Mouse (Mus musculus) liver, embryonic 14.5 days (tissue): ENCODE results near the gene Tnnt3. TPM values are rescaled to one million over a fixed set of nuclear protein-coding genes. Genes with fewer than 3 reads are reported as not detected.

ENCODE experiments used
- ATAC-seq: fragments of 200-750 bp; cut with Nextera tagmentation; 2 replicates; pipeline ENCODE4 v1.8.0; 2017; ENCODE audit warnings: moderate number of reproducible peaks, mild to moderate bottlenecking, moderate library complexity; ENCODE audit not compliant: insufficient read depth
- DNase-seq, 3 experiments: peaks; one replicate each; pipeline ENCODE4 v3.0.0-alpha.2; 2012 to 2013; ENCODE audit warnings: low read depth in 3 of 3, low spot score in 3 of 3
- H3K27ac ChIP-seq: fragments of 300-500 bp; sonication (generic); 2 replicates; pipeline ENCODE4 v1.5.1; 2014; ENCODE audit warnings: moderate library complexity, mild to moderate bottlenecking, control low read depth, inconsistent platforms
- H3K27me3 ChIP-seq: fragments of 300-500 bp; sonication (generic); 2 replicates; pipeline ENCODE4 v1.6.1; 2014; ENCODE audit warnings: mild to moderate bottlenecking, low read length, moderate library complexity; ENCODE audit not compliant: control insufficient read depth, insufficient read depth
- H3K36me3 ChIP-seq: fragments of 300-500 bp; sonication (generic); replicated peaks from 2 replicates; pipeline ENCODE4 v1.6.1; 2014; ENCODE audit warnings: low read depth; ENCODE audit not compliant: control insufficient read depth, insufficient read depth
- H3K4me1 ChIP-seq, 2 experiments: fragments of 200-500 bp in 1 of 2; fragments of 300-500 bp in 1 of 2; sonication (generic) in 1 of 2; replicated peaks; 2 replicates each; pipeline ENCODE4 v1.6.1; 2012 to 2014; ENCODE audit warnings: antibody characterized with exemption in 1 of 2, inconsistent platforms in 1 of 2, low read length in 1 of 2; ENCODE audit not compliant: control insufficient read depth in 2 of 2, insufficient read depth in 2 of 2
- H3K4me2 ChIP-seq: fragments of 300-500 bp; sonication (generic); 2 replicates; pipeline ENCODE4 v1.6.1; 2014; ENCODE audit warnings: low read depth, mild to moderate bottlenecking, control low read depth, moderate library complexity
- H3K4me3 ChIP-seq, 2 experiments: fragments of 200-500 bp in 1 of 2; fragments of 300-500 bp in 1 of 2; sonication (generic) in 1 of 2; 2 replicates each; pipeline ENCODE4 v1.5.1; 2012 to 2014; ENCODE audit warnings: low read depth in 2 of 2, low read length in 2 of 2, mild to moderate bottlenecking in 2 of 2, control low read depth in 1 of 2, inconsistent platforms in 1 of 2, moderate library complexity in 1 of 2; ENCODE audit not compliant: insufficient read depth in 1 of 2
- H3K9ac ChIP-seq: fragments of 300-500 bp; sonication (generic); replicated peaks from 2 replicates; pipeline ENCODE4 v1.6.1; 2014; ENCODE audit warnings: mild to moderate bottlenecking, control low read depth, moderate library complexity
- H3K9me3 ChIP-seq: fragments of 300-500 bp; sonication (generic); 2 replicates; pipeline ENCODE4 v1.6.1; 2016; ENCODE audit warnings: low read length, mixed read lengths; ENCODE audit not compliant: control insufficient read depth
- CTCF ChIP-seq: IDR thresholded peaks from 2 replicates; pipeline ENCODE4 v1.5.1; 2016; ENCODE audit warnings: antibody characterized with exemption, low read depth, control low read depth
- EP300 ChIP-seq: IDR thresholded peaks from 2 replicates; pipeline ENCODE4 v1.6.1; 2016; ENCODE audit warnings: antibody characterized with exemption, low read depth
- WGBS: fragments of 180-500 bp; shearing (Covaris S2); extraction: QIAGEN DNeasy Blood & Tissue Kit; methylation state at CpG from one replicate; pipeline ENCODE4 v1.1.7; 2014; ENCODE audit not compliant: insufficient replicate concordance; 5-methylcytosine and 5-hydroxymethylcytosine counted together
- polyA plus RNA-seq, 2 experiments: library from polyadenylated mRNA; depleted of rRNA in 1 of 2; stranded (reverse) in 1 of 2; unstranded in 1 of 2; fragments of >200 nt; fragmentation: Nextera tagmentation in 1 of 2; extraction: Ambion mirVana in 1 of 2; gene quantifications; 2 replicates each; pipeline versions ENCODE4 v1.2.1 to v1.2.3; 2012 to 2014

The Tnnt3 gene
- polyA plus RNA-seq, 2 experiments: 0.15 to 0.17 TPM

DNA sequence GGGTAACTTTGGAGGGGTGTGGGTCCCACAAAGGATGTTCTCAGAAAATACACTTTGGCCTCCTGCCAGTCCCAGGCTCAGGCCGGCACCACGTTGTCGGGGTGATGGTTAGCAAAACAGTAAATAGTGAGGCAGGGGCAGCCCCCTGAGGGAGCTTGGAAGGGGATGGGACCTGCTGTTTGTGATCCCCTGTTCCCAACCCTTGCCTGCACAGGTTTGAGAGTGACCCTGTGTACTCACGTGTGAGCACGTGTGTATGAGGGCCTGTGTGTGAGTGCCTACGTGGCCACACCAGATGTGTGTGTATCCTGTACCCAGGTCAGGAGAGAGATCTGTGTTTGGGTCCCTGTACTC lies 16.4 kb upstream of the Tnnt3 start:
- no peak overlapping the region for H3K4me3 ChIP-seq
- H3K27ac ChIP-seq: no peak overlapping the region
- no peak overlapping the region for H3K4me2 ChIP-seq
- WGBS: 52% methylated on average over 6 of the region's 6 CpGs
- H3K4me1 ChIP-seq: peaks cover 0 to 6% of the 10 kb centered on the region in 2 experiments; a peak in 1 of 4 replicates
- H3K36me3 ChIP-seq: no peaks in the 10 kb centered on the region
- no peaks in the 10 kb centered on the region for H3K27me3 ChIP-seq
- no peak overlapping the region for H3K9ac ChIP-seq
- no peak for TF ChIP-seq EP300
- TF ChIP-seq CTCF: no peak
- ATAC-seq (no peak), DNase-seq (no peak)
- H3K9me3 ChIP-seq: no peaks in the 10 kb centered on the region

DNA sequence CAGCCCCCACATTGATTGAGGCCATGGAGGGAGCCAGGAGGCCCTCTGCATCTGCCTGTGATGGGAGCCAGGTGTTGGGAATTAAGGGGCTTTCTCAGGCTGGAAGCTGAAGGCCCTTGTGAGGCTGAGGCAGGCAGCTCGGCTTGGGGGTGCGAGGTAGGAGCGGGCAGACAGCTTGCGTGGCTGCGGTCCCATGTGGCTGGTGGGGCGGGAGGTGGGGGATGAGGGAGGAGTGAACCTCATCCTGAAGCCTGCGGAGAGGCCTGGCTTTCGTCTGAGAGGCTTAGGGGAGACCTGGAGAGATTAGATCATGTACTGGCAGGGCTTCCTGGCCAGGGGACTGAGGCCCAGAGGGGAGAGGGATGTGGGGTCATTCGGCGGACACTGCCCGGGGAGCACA lies 15.5 kb upstream of the Tnnt3 start:
- ATAC-seq (no peak), DNase-seq (no peak)
- no peak overlapping the region for H3K4me2 ChIP-seq
- H3K36me3 ChIP-seq: no peaks in the 10 kb centered on the region
- H3K9ac ChIP-seq: no peak overlapping the region
- H3K9me3 ChIP-seq: no peaks in the 10 kb centered on the region
- no peak overlapping the region for H3K4me3 ChIP-seq
- TF ChIP-seq EP300 (no peak), CTCF (no peak)
- no peak overlapping the region for H3K27ac ChIP-seq
- peaks cover 0 to 6% of the 10 kb centered on the region in 2 experiments; a peak in 1 of 4 replicates for H3K4me1 ChIP-seq
- WGBS: 52% methylated on average over 11 of the region's 11 CpGs
- no peaks in the 10 kb centered on the region; the same call in 1 of the 2 replicates for H3K27me3 ChIP-seq

GRCm38 (mm10) chr7:142484780-142485179 lies 13.9 kb upstream of the Tnnt3 start:
- TF ChIP-seq CTCF: no peak
- no peak for TF ChIP-seq EP300
- DNase-seq (no peak), ATAC-seq (no peak)
- no peak overlapping the region for H3K4me2 ChIP-seq
- no peak overlapping the region for H3K9ac ChIP-seq
- no peaks in the 10 kb centered on the region for H3K9me3 ChIP-seq
- no peak overlapping the region for H3K4me3 ChIP-seq
- no peaks in the 10 kb centered on the region for H3K36me3 ChIP-seq
- 65% methylated on average over 12 of the region's 12 CpGs for WGBS
- H3K27ac ChIP-seq: no peak overlapping the region
- H3K4me1 ChIP-seq: peaks cover 0 to 6% of the 10 kb centered on the region in 2 experiments; a peak in 1 of 4 replicates
- no peaks in the 10 kb centered on the region; the same call in 1 of the 2 replicates for H3K27me3 ChIP-seq

DNA sequence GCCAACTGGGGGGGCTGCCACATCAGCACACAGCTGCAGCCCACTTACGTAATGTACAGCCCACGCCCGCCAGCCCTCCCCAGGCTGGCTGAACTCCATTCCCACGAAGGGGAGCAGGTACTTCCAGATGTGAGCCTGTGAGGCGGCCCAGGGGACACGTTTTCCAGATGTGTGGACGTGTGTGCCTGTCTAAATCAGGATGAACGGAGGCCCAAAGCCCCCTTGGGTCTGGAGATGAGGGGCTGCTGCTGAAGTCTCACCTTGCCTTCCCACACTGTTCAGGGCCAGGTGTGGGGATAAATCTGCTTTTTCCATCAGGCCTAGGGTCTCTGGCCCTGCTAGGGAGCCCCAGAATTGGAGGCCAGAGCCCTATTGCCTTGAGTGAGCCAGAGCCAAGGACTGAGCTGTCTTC lies 11.9 kb upstream of the Tnnt3 start:
- Histone ChIP-seq H3K27me3 (no peaks in the 10 kb centered on the region; the same call in 1 of the 2 replicates), H3K9ac (no peak overlapping the region), H3K27ac (no peak overlapping the region), H3K9me3 (no peaks in the 10 kb centered on the region), H3K4me3 (no peak overlapping the region), H3K4me2 (no peak overlapping the region), H3K4me1 (peaks cover 0 to 3% of the 10 kb centered on the region in 2 experiments; a peak in 1 of 4 replicates), H3K36me3 (no peaks in the 10 kb centered on the region)
- no peak for DNase-seq
- no peak for TF ChIP-seq EP300
- no peak for TF ChIP-seq CTCF
- WGBS: 59% methylated on average over 8 of the region's 8 CpGs
- no peak for ATAC-seq

DNA sequence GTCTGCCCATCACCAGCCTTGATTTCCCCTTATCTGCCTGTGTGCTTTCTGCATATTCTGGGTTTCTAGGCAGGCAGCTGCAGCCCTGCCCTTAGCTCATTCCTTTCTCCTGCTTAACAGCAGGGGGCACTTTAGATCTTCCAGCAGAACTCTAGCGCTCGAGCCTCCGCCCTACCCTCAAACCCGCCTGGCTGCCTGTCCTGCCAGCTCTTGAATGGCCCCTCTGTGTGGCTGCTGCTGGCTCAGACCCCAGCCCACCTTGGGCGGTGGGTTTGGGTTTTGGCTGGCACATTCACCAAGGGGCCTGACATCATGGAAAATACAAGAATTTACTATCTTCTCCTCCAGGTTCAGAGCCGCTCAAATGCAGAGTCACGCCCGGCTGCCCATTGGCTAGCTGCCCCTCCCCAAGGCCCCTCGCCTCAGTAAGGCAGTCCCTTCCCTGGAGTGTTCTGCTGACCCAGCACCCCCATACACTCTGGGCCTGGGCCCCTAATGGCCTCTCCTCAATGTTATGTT lies 11.2 kb upstream of the Tnnt3 start:
- DNase-seq (no peak), ATAC-seq (peak; percentile 16; the same call in 1 of the 2 replicates)
- Histone ChIP-seq H3K9me3 (no peaks in the 10 kb centered on the region), H3K9ac (no peak overlapping the region), H3K27ac (no peak overlapping the region), H3K4me2 (no peak overlapping the region), H3K27me3 (no peaks in the 10 kb centered on the region; the same call in 1 of the 2 replicates), H3K4me1 (peaks cover 0 to under 1% of the 10 kb centered on the region in 2 experiments; a peak in 1 of 4 replicates), H3K36me3 (no peaks in the 10 kb centered on the region), H3K4me3 (no peak overlapping the region)
- 28% methylated on average over 9 of the region's 9 CpGs for WGBS
- TF ChIP-seq EP300 (no peak), CTCF (peak; percentile 65)
